Mouse (Mus musculus): ENCODE measurements around the gene Gm21650.
"Not testable (repeated sequence)": the region's sequence is repeated elsewhere in the genome, so short reads cannot be mapped to it uniquely, and the experiment has no call there.

Gm21650 gene

DNA sequence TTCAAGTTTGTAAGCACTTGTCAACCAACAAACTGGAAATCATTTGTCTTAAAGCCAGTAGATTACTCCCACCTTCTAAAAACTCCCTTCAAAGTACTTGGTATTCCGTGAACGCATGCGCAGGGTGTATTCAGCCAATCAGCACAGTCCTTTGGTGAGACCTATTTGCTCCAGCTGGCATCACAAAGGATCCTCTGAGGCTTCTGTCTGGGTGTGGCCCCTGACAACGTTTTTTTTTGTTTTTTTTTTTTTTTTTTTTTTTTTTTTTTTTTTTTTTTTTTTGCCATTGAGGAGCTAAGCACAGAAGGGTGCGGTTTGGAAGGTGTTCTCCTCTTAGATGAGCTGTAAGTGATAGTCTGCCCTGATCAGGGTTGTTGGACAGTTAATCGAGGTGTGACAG is at the start of gene Gm21650:
Gene Gm21650 (plus strand): TSS at position 301 of the 400 bp plus-strand sequence.
- not testable (repeated sequence) for DNase-seq (ENCODE audit: low spot score)
